Mouse (Mus musculus): Measurements from ENCODE around the gene Ddx17. TPM values are rescaled to one million over a fixed set of nuclear protein-coding genes. Genes with fewer than 3 reads are reported as not detected.

The Ddx17 gene
- polyA plus RNA-seq, 1 experiment from 2014 or later, result 26.9 TPM

DNA sequence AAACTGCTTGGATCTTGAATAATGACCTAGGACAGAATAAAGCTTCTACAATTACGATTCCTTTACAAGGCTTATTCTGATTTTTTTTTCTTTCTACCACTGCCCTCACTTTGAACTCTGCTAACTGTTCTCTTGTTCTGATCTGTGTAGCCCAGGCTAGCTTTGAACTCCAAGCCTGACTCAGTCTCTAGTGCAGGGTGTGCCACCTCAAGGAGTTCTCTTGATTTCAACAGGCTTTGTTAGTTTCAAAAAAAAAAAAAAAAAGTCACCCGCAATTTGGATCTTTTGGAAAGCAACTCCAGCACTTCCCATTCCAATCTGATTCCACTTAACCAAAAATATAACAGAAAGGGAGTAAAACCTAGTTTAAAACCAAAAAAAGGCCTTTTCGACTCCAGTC is 1.0 kb downstream of the Ddx17 start:
- Histone ChIP-seq H3K4me3 (peak overlapping the region; percentile 78), H3K4me1 (peaks cover 38% of the 10 kb centered on the region), H3K27me3 (replicated peaks) (peaks cover 13% of the 10 kb centered on the region), H3K27ac (replicated peaks) (peak overlapping the region; percentile 99), H3K9me3 (no peaks in the 10 kb centered on the region), H3K4me2 (peak overlapping the region; percentile 80), H3K9ac (peak overlapping the region; percentile 98), H3K36me3 (peaks cover 42% of the 10 kb centered on the region)
- WGBS, result 4% methylated on average over 3 of the region's 3 CpGs
- no peak for ATAC-seq (ENCODE audit: extremely low read depth, insufficient number of reproducible peaks, low FRiP score, low TSS enrichment)

- Histone ChIP-seq H3K4me2 (peak overlapping the region; percentile 80), H3K27ac (replicated peaks) (no peak overlapping the region), H3K4me3 (peak overlapping the region; percentile 78), H3K9ac (peak overlapping the region; percentile 34), H3K36me3 (peaks cover 57% of the 10 kb centered on the region), H3K27me3 (replicated peaks) (peaks cover 3% of the 10 kb centered on the region; the same call in 1 of the 2 replicates), H3K9me3 (no peaks in the 10 kb centered on the region), H3K4me1 (peaks cover 43% of the 10 kb centered on the region)
- ATAC-seq (ENCODE audit: extremely low read depth, insufficient number of reproducible peaks, low FRiP score, low TSS enrichment), result no peak
- 88% methylated on average over 3 of the region's 3 CpGs for WGBS
These were observed 2.6 kb downstream of the Ddx17 start for GRCm38 (mm10) chr15:79543968-79544367.

DNA sequence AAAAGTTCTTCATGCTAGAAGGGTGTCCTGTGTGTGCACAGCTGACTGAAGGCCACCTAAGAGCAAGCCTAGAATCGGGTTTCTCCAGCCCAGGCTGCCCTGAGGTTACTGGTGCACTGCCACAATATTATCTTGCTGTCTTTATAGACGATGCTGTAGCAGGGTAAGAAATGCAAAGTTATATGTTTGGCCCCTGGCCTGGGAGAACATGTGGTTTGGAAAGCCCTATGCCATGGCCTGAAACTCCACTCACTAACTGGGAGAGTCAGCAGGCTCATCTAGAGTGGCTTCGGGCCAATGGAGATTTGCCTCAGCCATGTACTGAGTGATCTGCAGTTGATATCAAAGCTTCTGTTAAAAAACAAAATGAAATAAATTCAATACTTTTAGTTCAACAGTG is 12.7 kb downstream of the Ddx17 start:
- WGBS, result 82% methylated on average over 3 of the region's 3 CpGs
- peaks cover 100% of the 10 kb centered on the region for H3K36me3 ChIP-seq
- no peak overlapping the region for H3K27ac ChIP-seq (replicated peaks)
- H3K9me3 ChIP-seq, result no peaks in the 10 kb centered on the region
- no peaks in the 10 kb centered on the region for H3K27me3 ChIP-seq (replicated peaks)
- no peak overlapping the region for H3K9ac ChIP-seq
- no peak for ATAC-seq (ENCODE audit: extremely low read depth, insufficient number of reproducible peaks, low FRiP score, low TSS enrichment)
- no peak overlapping the region for H3K4me3 ChIP-seq
- H3K4me1 ChIP-seq, result peaks cover 6% of the 10 kb centered on the region
- no peak overlapping the region for H3K4me2 ChIP-seq

- Histone ChIP-seq H3K4me1 (peaks cover 4% of the 10 kb centered on the region; the same call in 1 of the 2 replicates), H3K36me3 (peaks cover 99% of the 10 kb centered on the region), H3K4me2 (no peak overlapping the region), H3K9me3 (no peaks in the 10 kb centered on the region), H3K4me3 (no peak overlapping the region), H3K27ac (replicated peaks) (no peak overlapping the region), H3K9ac (no peak overlapping the region), H3K27me3 (replicated peaks) (no peaks in the 10 kb centered on the region)
- WGBS, result 71% methylated on average over 7 of the region's 7 CpGs
- no peak for ATAC-seq (ENCODE audit: extremely low read depth, insufficient number of reproducible peaks, low FRiP score, low TSS enrichment)
These were observed 16.6 kb downstream of the Ddx17 start for GRCm38 (mm10) chr15:79529935-79530334.

DNA sequence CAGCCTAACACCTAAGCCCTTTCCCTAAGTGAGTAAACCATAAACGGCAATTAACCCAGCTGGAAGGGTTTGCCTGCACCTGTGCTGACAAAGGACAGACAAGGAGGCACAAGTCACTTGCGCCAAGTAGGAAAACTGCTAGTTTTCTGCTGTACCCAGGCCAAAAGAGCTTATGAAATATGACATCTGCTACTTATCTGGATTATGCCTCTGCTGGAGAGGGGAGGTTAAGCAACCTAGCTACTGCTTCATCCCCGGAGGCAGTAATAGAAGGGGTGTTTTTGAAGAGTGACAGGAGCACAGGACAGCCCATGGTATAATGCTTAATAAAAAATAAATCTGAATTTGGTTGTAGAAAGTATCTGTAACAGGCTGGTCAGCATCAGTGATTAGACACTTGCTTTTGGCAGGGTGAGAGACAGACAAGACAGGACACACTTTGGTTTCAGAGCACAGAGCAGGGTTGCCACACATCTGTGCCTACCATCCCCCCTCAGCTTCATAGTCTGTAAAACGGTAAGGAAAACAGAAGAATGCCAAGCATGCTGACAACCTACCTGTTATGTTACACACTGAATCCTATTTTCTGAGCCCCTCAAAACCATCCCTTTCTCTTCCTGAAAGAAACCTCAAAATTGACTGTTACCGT is 18.4 kb downstream of the Ddx17 start:
- no peaks in the 10 kb centered on the region for H3K9me3 ChIP-seq
- no peaks in the 10 kb centered on the region for H3K27me3 ChIP-seq (replicated peaks)
- peaks cover 99% of the 10 kb centered on the region for H3K36me3 ChIP-seq
- H3K4me2 ChIP-seq, result no peak overlapping the region
- no peak overlapping the region for H3K9ac ChIP-seq
- no peak overlapping the region for H3K4me3 ChIP-seq
- peaks cover 4% of the 10 kb centered on the region; the same call in 1 of the 2 replicates for H3K4me1 ChIP-seq
- ATAC-seq (ENCODE audit: extremely low read depth, insufficient number of reproducible peaks, low FRiP score, low TSS enrichment), result no peak
- 62% methylated on average over 5 of the region's 5 CpGs for whole genome bisulfite sequencing
- no peak overlapping the region for H3K27ac ChIP-seq (replicated peaks)

GRCm38 (mm10) chr15:79527192-79527591 is 19.3 kb downstream of the Ddx17 start:
- Histone ChIP-seq H3K27ac (replicated peaks) (no peak overlapping the region), H3K4me3 (no peak overlapping the region), H3K36me3 (peaks cover 98% of the 10 kb centered on the region), H3K9ac (no peak overlapping the region), H3K4me1 (peaks cover 4% of the 10 kb centered on the region; the same call in 1 of the 2 replicates), H3K9me3 (no peaks in the 10 kb centered on the region), H3K27me3 (replicated peaks) (no peaks in the 10 kb centered on the region), H3K4me2 (no peak overlapping the region)
- no peak for ATAC-seq (ENCODE audit: extremely low read depth, insufficient number of reproducible peaks, low FRiP score, low TSS enrichment)
- WGBS, result 79% methylated on average over 4 of the region's 4 CpGs

GRCm38 (mm10) chr15:79525979-79526768 is 20.4 kb downstream of the Ddx17 start:
- no peak for ATAC-seq (ENCODE audit: extremely low read depth, insufficient number of reproducible peaks, low FRiP score, low TSS enrichment)

GRCm38 (mm10) chr15:79525564-79525963 is 21.0 kb downstream of the Ddx17 start:
- H3K4me2 ChIP-seq, result no peak overlapping the region
- no peak overlapping the region for H3K4me3 ChIP-seq
- peaks cover 90% of the 10 kb centered on the region for H3K36me3 ChIP-seq
- no peaks in the 10 kb centered on the region for H3K9me3 ChIP-seq
- H3K9ac ChIP-seq, result no peak overlapping the region
- 84% methylated on average over 5 of the region's 5 CpGs for WGBS
- H3K27me3 ChIP-seq (replicated peaks), result no peaks in the 10 kb centered on the region
- no peak for ATAC-seq (ENCODE audit: extremely low read depth, insufficient number of reproducible peaks, low FRiP score, low TSS enrichment)
- H3K27ac ChIP-seq (replicated peaks), result no peak overlapping the region
- peaks cover 4% of the 10 kb centered on the region; the same call in 1 of the 2 replicates for H3K4me1 ChIP-seq

More at GRCm38 (mm10) chr15:79525979-79526768, 20.4 kb downstream of the Ddx17 start:
- no peak overlapping the region for H3K27ac ChIP-seq (replicated peaks)
- peaks cover 4% of the 10 kb centered on the region; the same call in 1 of the 2 replicates for H3K4me1 ChIP-seq
- no peak overlapping the region for H3K4me2 ChIP-seq
- H3K4me3 ChIP-seq, result no peak overlapping the region
- peaks cover 92% of the 10 kb centered on the region for H3K36me3 ChIP-seq
- WGBS, result 59% methylated on average over 9 of the region's 9 CpGs
- no peak overlapping the region for H3K9ac ChIP-seq
- H3K9me3 ChIP-seq, result no peaks in the 10 kb centered on the region
- H3K27me3 ChIP-seq (replicated peaks), result no peaks in the 10 kb centered on the region

DNA sequence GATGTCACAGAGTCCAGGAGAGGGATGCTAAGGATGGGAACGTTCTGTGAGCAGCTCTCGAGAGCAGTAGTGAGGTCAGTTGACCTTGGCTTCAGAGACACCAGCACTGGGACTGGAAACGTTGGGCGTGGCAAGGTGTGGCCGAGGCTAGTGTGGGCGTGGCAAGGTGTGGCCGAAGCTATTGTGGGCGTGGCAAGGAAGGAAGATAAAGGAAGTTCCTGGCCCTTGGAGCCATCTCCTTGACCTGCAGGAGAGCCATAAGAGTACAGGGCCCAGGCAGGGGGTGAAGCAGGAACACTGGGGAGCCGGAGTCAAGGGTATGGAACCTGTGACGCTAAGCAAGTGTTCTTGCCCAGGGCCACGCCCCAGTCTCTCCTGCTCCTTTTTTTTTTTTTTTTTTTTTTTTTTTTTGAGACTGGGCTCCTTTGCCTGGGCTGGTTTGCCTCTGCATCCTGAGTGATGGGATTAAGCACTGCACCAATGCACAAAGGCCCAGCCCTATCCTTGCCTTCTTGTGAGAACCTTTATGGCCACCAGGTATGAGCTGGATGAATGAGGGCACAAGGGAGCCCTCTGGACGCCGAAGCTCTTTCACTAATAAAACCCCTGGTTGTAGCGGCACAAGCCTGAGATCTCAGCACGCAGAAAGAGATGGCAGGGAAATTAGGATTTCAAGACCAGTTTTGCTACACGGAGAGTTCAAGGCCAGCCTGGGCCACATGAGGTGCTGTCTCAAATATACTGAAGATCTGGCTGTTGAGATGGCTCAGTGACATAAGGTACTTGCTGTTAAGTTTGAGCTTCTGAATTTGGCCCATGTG is 26.9 kb downstream of the Ddx17 start:
- 46% methylated on average over 16 of the region's 16 CpGs for WGBS
- no peak for ATAC-seq (ENCODE audit: extremely low read depth, insufficient number of reproducible peaks, low FRiP score, low TSS enrichment)
- Histone ChIP-seq H3K4me2 (no peak overlapping the region), H3K27me3 (replicated peaks) (peaks cover 22% of the 10 kb centered on the region), H3K36me3 (peaks cover 31% of the 10 kb centered on the region), H3K9me3 (no peaks in the 10 kb centered on the region), H3K9ac (no peak overlapping the region), H3K4me1 (peaks cover 38% of the 10 kb centered on the region), H3K4me3 (no peak overlapping the region), H3K27ac (replicated peaks) (no peak overlapping the region)

DNA sequence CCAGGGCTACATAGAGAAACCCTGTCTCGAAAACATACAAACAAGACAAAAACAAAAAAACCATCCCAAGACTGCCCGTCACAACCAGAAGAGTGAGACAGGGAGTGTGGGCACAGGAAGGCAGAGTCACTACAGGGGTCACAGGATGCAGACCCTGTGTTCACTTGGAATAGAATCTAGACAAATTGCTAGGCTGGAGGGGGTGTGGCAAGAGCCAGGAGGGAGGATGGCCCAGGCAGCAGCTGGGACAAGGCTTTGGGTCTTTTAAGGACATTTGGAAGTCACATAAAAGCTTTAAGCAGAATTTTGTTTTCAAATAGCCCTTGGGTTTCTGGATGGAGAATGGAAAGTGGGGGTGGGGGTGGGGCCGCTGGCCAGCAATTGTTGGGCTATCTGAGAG is 28.0 kb downstream of the Ddx17 start:
- Histone ChIP-seq H3K27me3 (replicated peaks) (peaks cover 32% of the 10 kb centered on the region), H3K4me3 (no peak overlapping the region), H3K4me2 (peak overlapping the region; percentile 91; the same call in 1 of the 2 replicates), H3K9me3 (no peaks in the 10 kb centered on the region), H3K36me3 (peaks cover 21% of the 10 kb centered on the region), H3K9ac (no peak overlapping the region), H3K27ac (replicated peaks) (no peak overlapping the region), H3K4me1 (peaks cover 38% of the 10 kb centered on the region)
- 83% methylated on average over 3 of the region's 3 CpGs for WGBS
- ATAC-seq (ENCODE audit: extremely low read depth, insufficient number of reproducible peaks, low FRiP score, low TSS enrichment), result no peak

DNA sequence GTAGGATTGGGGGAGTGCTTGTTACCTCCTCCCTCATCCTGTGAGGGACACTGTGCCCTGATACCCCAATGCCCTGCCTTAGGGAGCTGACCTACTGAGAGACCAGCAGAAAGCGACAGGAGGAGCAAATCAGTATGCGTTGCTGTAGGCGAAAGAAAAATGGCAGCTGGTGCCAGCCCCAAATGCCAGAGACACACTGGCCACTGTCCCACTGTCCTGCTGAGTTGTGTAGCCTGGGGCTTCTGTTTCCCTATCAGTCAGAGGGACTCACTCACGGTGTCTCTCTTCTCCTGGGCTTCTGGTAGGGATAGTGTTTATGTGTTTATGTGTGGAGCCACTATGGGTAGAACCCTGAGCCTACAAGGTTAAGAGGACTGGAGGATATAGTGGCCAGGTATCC is 28.8 kb downstream of the Ddx17 start:
- no peaks in the 10 kb centered on the region for H3K9me3 ChIP-seq
- peak overlapping the region; percentile 91 for H3K4me2 ChIP-seq
- no peak overlapping the region for H3K27ac ChIP-seq (replicated peaks)
- H3K4me1 ChIP-seq, result peaks cover 38% of the 10 kb centered on the region
- peaks cover 12% of the 10 kb centered on the region for H3K36me3 ChIP-seq
- peak overlapping the region; percentile 74 for H3K4me3 ChIP-seq
- peak overlapping the region; percentile 87 for H3K9ac ChIP-seq
- ATAC-seq (ENCODE audit: extremely low read depth, insufficient number of reproducible peaks, low FRiP score, low TSS enrichment), result no peak
- H3K27me3 ChIP-seq (replicated peaks), result peaks cover 41% of the 10 kb centered on the region
- 77% methylated on average over 4 of the region's 4 CpGs for WGBS

All from heart, embryonic 13.5 days (tissue).